Mouse (Mus musculus) CD4-positive helper T cell, adult 2 months (primary cell): ENCODE measurements around the gene Stpg3.

Source experiments
- DNase-seq: peaks from one replicate; pipeline ENCODE4 v3.0.0-alpha.2; 2012; ENCODE audit warnings: low read depth, missing footprints, low spot score

The Stpg3 gene

DNA sequence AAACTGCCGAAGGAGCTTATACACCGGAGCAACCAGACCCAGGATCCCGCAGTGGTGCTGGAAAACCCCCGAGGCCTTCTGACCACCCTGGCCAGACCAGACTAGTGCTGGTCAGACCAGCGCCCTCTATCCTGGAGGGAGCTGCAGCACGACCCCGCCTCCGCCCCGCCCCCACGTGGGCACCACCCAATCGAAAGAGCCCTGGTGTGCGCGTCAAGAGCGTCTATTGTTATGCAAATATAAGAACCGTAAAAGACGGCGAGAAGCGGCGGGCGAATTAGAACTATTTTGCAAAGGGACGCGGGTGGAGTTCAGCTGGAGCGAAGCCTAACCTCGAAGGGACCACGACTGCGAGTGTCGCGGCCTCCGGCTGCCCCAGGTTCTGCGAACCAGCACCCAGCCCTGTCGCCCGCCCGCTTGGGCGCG, 33.9 kb downstream of the Stpg3 start, which contains the start of gene Nrarp:
Gene Nrarp, plus strand, starts transcription at position 281 of the 426 bp plus-strand sequence.
- peak; percentile 90 for DNase-seq

DNA sequence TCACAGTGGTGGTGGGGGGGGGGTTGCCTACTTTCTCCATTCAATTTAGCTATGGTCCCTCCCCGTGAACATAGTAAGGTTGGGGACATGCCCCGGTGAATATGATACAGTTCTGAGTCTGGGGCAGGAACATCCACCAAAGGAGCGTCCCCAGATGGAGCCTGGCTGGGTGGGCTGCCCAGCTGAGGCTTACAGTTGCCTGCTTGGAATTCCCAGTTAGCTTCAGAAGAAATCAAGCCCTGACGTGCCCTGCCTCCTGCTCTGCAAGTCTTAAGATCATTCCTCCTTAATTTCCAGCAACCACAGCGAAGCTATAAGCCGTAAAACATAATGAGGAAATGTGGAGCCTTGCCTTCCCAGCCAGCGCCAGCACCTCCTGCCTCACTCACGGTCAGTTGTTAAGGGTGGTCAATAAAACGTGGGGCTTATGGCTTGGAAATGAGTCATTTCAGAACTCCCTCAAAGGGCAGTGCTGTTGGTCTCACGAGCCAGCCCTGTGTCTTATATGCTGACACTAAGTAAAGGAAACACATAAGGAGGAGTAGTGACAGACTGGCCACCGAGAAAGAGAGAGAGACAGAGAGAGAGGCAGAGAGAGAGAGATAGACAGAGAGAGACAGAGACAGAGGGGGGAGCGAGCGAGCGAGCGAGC, 34.7 kb downstream of the Stpg3 start:
- no peak for DNase-seq

DNA sequence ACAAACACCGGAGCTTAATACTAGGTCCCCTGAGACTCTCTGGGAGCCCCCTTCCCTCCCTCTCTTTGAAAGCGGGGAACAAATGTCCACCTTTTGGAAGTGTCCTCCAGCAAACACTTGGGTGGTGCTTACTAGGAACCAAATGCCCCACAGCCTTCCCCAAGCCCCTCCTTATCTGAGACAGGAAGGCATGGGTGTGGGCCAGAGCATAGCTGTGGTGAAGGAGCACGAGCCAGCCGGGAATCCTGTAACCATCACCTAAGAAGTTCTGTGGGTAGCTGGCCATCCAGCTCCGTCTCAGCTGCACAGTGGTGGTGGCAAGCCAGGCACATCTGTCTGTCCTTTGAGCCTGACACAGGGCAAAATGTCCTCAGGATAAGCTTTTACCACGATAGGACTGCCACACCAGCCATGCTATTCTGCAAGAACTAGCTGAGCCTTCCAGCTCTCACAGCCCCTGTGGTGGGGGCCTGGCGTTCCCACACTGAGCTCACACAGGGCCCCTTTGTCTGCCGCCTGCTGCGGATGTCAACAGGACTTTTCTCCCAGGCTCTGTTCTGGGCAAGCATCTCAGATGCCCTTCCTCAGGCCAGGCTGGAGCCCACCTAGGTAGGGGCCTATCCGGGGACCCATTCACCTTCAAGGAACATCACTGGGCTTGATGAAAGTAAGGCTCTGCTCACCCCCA, 36.0 kb downstream of the Stpg3 start:
- no peak for DNase-seq

DNA sequence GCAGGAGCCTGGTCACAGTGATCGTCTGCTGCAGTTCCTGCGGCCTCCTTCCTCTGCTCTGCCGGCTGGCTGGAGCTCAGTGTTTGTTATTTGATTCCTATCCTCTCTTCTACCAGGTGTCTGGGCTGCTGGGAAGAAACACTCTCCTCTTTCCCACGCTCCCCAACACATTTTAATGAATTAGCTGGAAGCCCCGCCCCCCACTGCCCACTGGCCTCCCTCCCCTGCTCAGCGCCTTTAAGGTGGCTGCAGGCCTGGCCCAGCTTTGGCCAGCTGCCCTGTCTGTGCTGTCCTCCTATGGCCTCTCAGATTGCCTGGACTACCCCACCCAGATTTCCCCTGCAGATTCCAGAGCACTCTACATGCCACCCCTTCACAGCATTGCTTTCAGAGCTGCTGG, 36.8 kb downstream of the Stpg3 start:
- no peak for DNase-seq

DNA sequence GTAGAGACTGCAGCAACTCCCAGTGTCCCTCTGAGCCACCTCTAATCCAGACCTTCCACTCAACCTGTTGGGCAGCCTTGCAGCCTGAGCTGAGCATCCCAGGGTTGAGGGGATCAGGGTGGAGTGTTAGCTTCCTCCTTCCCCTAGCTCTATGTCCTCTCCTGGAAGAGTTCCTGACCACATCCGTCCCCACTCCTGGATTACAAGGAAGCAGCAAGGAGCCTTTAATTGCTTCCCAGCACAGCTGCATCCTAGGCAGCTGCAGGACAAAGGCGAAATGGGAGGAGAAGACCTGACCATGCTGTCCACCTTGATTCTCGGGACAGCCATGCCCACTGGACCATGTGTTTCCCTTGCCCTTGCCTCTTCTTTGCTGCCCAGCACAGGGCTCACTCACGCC, 37.4 kb downstream of the Stpg3 start:
- DNase-seq, result no peak

DNA sequence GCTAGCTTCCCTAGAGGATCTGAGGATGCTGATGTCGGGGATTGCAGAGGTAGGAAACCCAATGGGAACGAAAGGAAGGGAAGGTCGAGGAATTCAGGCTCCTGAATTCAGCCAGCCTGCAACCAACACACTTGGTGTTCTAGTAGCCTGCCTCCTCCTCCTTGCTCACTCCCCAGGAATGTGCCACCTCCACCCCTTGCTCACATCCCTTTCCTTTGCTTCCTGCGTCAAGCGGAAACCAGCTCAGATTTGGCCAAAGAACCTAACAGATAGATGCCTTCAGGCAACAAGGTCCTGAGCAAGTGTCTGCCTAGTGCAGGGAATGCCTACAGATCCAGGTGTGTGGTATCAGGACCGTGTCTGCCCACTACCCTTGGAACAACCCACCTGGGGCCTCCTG, 37.9 kb downstream of the Stpg3 start:
- DNase-seq, result no peak

DNA sequence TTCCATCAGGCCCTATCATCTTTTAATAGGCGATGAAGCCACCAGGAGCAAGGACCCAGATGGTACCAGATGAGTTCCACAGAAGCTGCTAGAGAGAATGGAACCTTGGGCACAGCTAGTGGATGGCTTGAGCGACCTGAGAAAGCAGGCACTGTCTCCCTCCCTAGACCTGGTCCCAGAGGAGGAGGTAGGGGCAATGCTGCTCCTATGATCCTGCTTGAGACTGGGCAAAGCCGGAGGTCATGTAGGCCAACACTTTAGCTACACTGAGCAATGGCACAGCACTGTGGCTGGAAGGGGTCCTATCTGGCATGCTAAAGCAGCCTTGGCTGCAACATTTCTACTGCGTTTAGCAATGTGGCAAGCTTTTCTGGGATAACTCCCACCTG, 38.8 kb downstream of the Stpg3 start:
- DNase-seq, result no peak

DNA sequence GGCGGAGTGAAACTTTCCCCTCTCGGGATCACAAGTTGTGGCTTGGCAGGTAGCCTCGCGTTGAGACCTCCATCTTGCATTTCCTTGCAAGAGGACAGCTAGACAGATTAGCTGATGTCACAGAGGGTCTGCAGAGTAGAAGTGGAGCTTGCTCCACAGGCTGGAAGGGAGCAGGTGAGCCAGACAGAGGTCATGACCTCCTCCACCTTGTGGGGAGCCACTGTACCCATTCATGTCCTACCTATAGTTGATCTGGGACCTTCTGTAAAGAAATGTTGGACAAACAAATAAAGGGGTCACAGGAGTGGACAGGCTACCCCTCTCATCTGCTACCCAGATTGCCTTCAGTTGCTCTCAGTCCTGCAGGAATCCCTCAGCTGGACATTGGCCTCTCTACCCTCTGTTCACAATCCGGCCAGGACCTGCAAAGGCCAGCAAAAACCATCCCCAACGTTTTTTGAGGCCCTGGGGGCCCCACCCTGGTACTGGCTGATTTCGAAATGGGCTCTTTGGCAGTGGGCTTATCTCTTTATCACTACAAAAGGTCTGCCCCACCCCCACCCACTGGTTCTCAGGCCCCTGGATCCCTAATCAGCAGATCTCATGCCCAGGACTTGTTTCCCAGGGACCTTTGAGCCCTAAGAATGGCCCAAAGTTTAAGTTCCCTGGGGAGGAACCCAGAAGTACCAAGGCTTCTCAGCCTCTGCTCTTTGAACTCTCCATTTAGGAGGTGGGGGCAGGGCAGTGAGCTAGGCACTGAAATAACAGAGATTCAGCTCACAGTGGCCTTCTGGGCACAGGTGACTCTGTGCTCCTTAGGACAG, 39.4 kb downstream of the Stpg3 start:
- no peak for DNase-seq

DNA sequence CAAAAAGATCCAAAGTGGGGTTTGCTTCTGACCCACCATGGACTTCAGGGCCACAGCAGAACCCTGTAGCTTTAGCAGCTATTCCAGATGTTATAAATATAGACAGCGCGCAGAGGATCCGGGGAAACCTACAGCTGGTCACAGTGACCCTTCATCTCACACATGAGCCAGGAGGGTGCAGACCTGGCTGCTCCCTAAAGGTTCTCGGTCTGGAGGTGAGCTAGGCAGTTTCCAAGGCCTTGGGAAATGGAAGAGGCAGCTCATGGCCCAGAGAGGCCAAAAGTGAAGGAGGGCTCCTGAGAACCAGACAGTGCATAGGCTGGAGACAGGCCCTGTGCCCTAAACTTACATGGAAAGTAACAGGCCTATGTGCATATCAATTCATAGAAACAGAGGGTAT, 40.6 kb downstream of the Stpg3 start:
- DNase-seq, result no peak

DNA sequence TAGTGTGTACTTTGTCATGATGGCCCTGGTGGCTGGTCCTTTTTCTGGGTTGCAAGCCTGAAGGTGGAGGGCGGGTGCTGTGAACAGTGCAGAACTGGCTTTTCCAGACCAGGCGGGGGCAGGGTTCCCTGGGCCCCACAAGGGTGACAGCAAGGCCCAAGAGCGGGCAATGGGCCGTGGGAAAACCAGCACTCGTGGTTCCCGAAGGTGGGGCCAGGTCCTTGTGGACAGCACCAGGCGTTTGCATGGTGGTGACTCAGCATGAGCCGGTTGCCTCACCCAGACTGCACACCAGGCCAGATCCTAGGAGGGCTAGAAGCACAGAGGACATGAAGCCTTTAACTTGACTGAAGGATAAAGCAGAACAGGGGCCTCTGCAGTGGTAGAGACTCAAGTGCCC, 41.8 kb downstream of the Stpg3 start:
- no peak for DNase-seq

DNA sequence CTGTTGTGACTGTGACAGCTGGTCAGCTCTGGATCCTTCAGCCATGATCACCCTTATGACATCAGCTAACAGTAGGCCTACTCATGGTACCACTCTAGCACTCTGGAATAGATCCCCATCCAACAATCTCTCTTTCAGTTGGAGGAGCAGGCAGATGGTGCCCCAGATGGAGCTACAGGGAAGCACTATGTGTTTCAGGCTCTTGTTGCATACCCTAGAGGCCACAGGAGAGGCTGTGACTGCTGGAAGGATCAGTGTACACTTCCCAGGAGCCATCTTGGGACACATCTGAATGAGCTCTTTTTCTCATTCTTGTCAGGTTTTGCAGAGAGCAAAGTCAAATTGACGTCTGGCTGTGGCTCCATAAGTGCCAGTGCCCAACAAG, 42.7 kb downstream of the Stpg3 start:
- DNase-seq, result no peak

DNA sequence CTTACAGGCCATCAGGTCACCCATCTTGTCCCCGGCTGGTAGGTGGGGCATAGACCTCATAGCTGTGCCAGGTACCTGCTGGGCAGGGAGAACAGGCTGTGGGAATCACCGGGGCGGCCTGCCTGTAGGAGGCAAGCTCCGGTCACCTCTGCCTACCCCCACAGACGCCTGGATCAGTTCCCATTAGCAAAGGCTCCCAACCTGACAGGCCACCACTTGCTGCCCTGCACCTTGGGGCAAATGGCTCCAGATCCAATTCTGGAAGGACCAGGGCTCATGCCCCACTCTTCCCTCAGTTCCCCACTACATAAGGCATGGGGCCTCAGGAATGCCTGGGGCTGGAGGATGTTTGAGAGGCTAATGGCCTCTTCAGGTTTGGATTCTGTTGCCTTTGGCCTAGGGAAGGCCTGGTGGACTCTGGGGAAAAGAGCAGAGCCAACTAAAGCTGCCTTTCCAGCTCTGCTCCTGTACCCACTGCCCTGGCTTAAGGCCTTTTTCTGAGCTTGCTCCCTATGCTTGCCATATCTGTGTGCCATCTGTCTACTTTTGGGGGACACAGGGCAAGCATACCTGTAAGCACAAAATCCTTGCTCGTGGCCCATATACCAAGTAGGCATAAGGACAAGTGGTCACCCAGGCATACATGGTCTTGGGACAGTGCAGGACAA, 43.2 kb downstream of the Stpg3 start:
- DNase-seq, result no peak

DNA sequence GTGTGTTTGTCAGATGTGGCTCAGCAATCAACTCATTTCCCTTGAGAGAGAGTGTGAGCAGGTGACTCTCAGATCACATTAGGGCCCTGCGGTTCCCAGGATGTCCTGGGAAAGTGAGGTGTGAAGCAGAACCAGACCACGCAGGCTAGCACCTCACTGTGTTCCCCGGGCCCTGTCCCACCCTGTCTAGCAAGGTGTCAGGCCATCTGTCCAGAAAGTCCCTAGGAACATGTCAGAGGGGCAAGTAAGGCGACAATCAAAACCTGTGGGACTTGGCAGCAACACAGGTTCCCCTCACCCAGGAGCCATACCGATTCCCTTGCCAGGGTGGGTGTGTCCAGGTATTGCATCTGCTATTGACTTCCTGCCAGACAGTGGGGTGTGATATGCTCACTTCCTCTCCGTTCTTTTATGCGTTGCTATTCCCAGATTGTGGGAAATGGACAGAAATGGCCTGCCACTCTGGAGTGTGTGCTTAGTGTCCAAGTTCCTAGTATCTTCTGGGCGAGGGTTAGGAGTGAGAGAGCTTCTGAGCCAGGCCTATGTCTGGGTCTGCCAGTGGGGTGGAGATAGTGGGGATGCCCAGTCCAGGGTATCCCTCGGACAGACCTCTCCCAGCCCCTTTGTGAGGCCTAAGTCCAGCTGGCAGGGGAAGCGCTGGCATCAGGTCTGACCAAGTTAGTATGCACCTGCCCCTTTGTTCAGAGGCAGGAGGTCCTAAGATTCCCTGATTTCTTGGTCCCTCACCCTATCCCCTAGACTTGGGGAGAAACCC, 43.9 kb downstream of the Stpg3 start:
- peak; percentile 43 for DNase-seq

DNA sequence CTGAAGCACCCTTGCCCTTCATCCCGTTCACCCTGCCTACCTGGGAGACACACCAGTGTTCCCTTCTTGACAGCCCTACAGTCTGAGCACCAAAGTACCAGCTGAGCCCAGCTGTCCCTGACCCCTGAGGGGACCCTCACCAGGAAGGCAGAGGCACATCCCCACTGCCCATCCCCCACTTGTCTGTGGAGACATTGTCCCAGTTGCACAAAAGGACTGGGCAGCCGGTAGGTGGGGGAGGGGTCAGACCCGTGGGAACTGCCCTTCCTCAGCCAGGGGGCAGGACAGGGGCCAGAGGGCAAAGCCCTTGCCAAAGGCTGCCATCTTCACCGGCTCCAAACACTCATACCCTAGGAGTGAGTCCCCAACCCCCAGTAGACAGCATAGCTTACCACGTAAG, 44.7 kb downstream of the Stpg3 start:
- DNase-seq, result no peak

DNA sequence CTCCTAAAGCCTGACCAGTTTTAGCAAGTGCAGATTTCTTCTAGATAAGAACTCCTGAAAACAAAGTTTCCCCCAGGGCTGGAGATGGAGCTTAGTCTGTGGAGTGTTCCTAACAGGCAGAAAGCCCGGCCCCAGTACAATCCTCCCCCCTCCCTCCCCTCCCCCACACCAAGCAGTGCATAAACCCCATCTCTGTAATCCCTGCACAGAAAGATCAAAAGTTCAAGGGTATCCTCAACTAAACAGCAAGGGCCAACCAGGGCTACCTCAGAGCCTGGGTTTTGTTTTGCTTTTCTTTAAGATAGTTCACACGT, 45.8 kb downstream of the Stpg3 start:
- no peak for DNase-seq

DNA sequence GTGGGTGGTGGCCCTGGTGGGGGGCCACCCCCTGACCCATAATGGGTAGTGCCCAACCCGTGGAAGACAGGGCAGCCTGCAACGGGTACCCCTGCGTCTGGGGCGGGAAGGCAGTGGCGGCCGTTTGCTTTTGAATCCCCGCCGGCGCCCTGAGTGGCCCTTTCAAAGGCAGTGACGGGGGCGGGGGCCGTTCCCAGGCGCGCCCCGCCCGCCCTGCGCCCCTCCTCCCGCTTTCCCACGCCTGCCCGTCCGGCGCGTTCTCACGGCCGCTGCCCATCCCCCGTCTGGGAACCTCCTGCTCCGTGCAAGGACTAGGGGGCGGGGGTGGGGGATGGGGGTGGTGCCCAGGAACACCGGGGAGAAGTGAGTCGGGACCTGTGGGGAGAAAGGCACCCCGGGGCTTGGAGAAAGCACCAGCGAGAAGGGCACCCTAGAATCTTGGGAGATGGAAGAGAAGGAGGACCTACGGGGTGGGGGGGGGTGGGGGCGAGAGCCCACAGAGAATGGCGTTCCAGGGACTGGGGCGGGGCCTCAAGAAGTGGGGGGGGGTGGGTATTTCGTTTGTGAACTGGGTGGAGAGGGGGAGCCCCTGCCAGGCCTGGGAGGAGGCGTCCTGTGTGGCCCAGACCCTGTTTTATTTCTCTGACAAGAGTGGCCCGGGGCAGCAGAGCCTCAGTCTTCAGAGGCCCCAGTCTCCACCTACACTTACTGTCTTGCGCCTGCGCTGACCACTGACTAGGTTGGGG, 46.3 kb downstream of the Stpg3 start:
- DNase-seq, result peak; percentile 54

DNA sequence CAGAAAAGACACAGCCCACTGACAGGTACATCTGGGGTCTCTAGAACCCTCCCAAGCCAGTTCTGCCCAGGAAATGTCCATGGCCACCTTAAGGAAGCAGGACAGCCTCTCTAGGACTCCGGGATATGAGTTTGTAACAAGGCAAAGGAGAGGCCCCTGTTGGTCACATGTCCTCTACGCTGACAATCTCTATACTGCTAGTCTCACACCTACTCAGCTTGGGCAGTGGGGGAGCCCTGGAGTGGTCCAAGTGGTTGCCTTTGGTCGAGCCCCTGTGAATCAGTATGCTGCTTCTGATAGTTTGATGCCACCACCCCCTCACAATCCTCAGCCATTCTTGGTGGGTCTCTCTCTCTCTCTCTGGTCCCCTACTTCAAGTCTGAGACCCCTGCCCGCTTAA, 47.0 kb downstream of the Stpg3 start:
- no peak for DNase-seq
